Mouse (Mus musculus) heart, embryonic 11.5 days (tissue): ENCODE data around the gene Cdk18. TPM values are rescaled to one million over a fixed set of nuclear protein-coding genes. Genes with fewer than 3 reads are reported as not detected.

Source experiments
- ATAC-seq: fragments of 200-750 bp; cut with Nextera tagmentation; replicated peaks from 2 replicates; pipeline ENCODE4 v1.8.0; 2017; ENCODE audit warnings: moderate library complexity; ENCODE audit not compliant: insufficient number of reproducible peaks, low FRiP score, low TSS enrichment
- H3K27ac ChIP-seq: fragments of 300-500 bp; sonication (generic); 2 replicates; pipeline ENCODE4 v1.5.1; 2014; ENCODE audit warnings: mild to moderate bottlenecking, low read depth, low read length
- H3K27me3 ChIP-seq: fragments of 300-500 bp; sonication (generic); 2 replicates; pipeline ENCODE4 v1.6.1; 2014; ENCODE audit warnings: mild to moderate bottlenecking, low read length, mixed read lengths; ENCODE audit not compliant: control insufficient read depth, insufficient read depth
- H3K36me3 ChIP-seq: fragments of 300-500 bp; sonication (generic); 2 replicates; pipeline ENCODE4 v1.6.1; 2014; ENCODE audit warnings: mild to moderate bottlenecking, low read length, moderate library complexity, mixed read lengths; ENCODE audit not compliant: control insufficient read depth, insufficient read depth
- H3K4me1 ChIP-seq: fragments of 300-500 bp; sonication (generic); 2 replicates; pipeline ENCODE4 v1.6.1; 2014; ENCODE audit warnings: low read length; ENCODE audit not compliant: control insufficient read depth, insufficient read depth
- H3K4me2 ChIP-seq: fragments of 300-500 bp; sonication (generic); 2 replicates; pipeline ENCODE4 v1.6.1; 2014; ENCODE audit warnings: mild to moderate bottlenecking, moderate library complexity
- H3K4me3 ChIP-seq: fragments of 300-500 bp; sonication (generic); 2 replicates; pipeline ENCODE4 v1.5.1; 2014; ENCODE audit warnings: low read depth, low read length
- H3K9ac ChIP-seq: fragments of 300-500 bp; sonication (generic); 2 replicates; pipeline ENCODE4 v1.6.1; 2014; ENCODE audit warnings: mild to moderate bottlenecking, low read depth, low read length, moderate library complexity
- H3K9me3 ChIP-seq: fragments of 300-500 bp; sonication (generic); replicated peaks from 2 replicates; pipeline ENCODE4 v1.6.1; 2016; ENCODE audit warnings: low read length; ENCODE audit not compliant: control insufficient read depth
- WGBS: fragments of 180-500 bp; shearing (Covaris S2); extraction: QIAGEN DNeasy Blood & Tissue Kit; methylation state at CpG from one replicate; pipeline ENCODE4 v1.1.7; 2014; ENCODE audit not compliant: insufficient replicate concordance; 5-methylcytosine and 5-hydroxymethylcytosine counted together
- polyA plus RNA-seq: library from polyadenylated mRNA; unstranded; fragments of >200 nt; fragmentation: Nextera tagmentation; extraction: Ambion mirVana; gene quantifications from 2 replicates; pipeline ENCODE4 v1.2.1, GENCODE M21; 2014

The Cdk18 gene
- polyA plus RNA-seq, 1 experiment from 2014 or later: 4.4 TPM

DNA sequence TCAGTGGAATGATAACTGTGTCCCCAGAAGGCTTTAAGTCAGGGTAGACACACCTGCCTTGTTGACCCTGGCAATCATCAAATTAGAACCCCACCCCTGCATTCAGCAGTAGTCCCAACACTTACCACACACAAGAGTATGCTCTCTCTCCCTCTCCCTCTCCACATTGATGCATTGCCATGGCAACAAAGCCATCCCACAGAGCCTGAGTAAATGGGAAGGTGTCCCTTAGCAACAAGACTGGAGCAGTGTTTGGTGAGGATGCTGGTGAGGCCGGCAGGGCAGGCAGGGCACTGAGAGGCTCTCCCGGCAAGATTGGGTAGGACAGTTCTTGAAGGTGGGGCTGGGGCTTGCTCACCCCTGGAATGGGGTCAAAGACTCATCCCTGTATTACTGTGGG lies 4.7 kb upstream of the Cdk18 start:
- no peak overlapping the region for H3K4me3 ChIP-seq
- no peak overlapping the region for H3K27ac ChIP-seq
- no peak overlapping the region for H3K4me2 ChIP-seq
- H3K36me3 ChIP-seq: no peaks in the 10 kb centered on the region
- no peaks in the 10 kb centered on the region for H3K27me3 ChIP-seq
- 0 out of 2 replicates have a peak, but pooled peaks cover 2% of the 10 kb centered on the region for H3K4me1 ChIP-seq
- WGBS: 49% methylated on average over 2 of the region's 2 CpGs
- no peak overlapping the region for H3K9ac ChIP-seq
- no peaks in the 10 kb centered on the region for H3K9me3 ChIP-seq
- ATAC-seq: no peak

GRCm38 (mm10) chr1:132143730-132144129 lies 4.2 kb upstream of the Cdk18 start:
- H3K9ac ChIP-seq: no peak overlapping the region
- no peak for ATAC-seq
- no peaks in the 10 kb centered on the region for H3K36me3 ChIP-seq
- H3K4me3 ChIP-seq: no peak overlapping the region
- WGBS: 61% methylated on average over 4 of the region's 4 CpGs
- H3K4me2 ChIP-seq: no peak overlapping the region
- peaks cover 4% of the 10 kb centered on the region; the same call in 1 of the 2 replicates for H3K4me1 ChIP-seq
- H3K27me3 ChIP-seq: no peaks in the 10 kb centered on the region
- no peak overlapping the region for H3K27ac ChIP-seq
- H3K9me3 ChIP-seq: no peaks in the 10 kb centered on the region

DNA sequence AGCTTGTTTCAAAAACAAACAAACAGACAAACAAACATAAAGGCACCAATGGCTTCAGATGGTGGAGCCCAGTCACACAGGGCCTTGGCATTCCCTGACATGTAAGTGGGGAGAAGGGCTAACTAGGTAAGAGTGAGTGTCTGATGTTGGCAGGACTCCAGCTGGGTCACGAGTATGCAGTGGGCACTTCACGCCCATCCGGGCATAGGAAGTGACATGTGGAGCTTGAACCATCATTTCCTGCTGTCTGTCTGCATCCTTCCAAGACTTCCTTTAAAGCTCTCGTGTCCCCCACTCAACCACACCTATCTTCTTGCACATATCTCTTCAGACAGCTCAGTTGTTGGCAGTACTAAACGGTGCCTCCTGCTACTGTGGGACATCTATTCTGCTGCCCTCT lies 3.6 kb upstream of the Cdk18 start:
- peaks cover 9% of the 10 kb centered on the region for H3K4me1 ChIP-seq
- H3K36me3 ChIP-seq: no peaks in the 10 kb centered on the region
- WGBS: 52% methylated on average over 5 of the region's 5 CpGs
- H3K27me3 ChIP-seq: no peaks in the 10 kb centered on the region
- no peak overlapping the region for H3K4me3 ChIP-seq
- no peak overlapping the region for H3K27ac ChIP-seq
- H3K9me3 ChIP-seq: no peaks in the 10 kb centered on the region
- ATAC-seq: no peak
- no peak overlapping the region for H3K9ac ChIP-seq
- no peak overlapping the region for H3K4me2 ChIP-seq

DNA sequence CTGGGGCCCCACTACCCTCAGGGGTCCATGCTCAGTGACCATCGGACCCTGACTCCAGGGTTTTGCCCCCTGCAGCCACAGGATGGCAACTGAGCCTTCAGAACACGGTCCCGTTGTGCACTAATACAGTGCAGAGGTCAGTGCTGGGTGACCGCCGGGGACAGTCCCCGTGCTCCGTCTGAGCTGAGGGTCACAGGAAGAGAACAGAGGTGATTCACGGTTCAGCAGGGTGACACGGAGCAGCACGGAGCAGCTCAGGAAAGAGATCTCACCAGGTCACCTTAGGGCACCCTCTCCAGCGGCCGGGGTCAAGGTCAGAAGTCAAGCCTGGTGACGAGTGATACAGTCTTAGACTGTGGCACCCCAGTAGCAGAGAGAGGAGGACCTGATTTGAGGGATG lies 2.3 kb upstream of the Cdk18 start:
- H3K36me3 ChIP-seq: no peaks in the 10 kb centered on the region
- H3K9ac ChIP-seq: no peak overlapping the region
- H3K27ac ChIP-seq: no peak overlapping the region
- no peak overlapping the region for H3K4me2 ChIP-seq
- no peak overlapping the region for H3K4me3 ChIP-seq
- 62% methylated on average over 13 of the region's 13 CpGs for WGBS
- H3K9me3 ChIP-seq: no peaks in the 10 kb centered on the region
- peaks cover 12% of the 10 kb centered on the region for H3K4me1 ChIP-seq
- ATAC-seq: no peak
- no peaks in the 10 kb centered on the region for H3K27me3 ChIP-seq

- WGBS: 76% methylated on average over 2 of the region's 2 CpGs
- no peaks in the 10 kb centered on the region for H3K9me3 ChIP-seq
- no peaks in the 10 kb centered on the region for H3K36me3 ChIP-seq
- H3K27ac ChIP-seq: no peak overlapping the region
- no peak for ATAC-seq
- H3K4me1 ChIP-seq: peaks cover 12% of the 10 kb centered on the region
- H3K27me3 ChIP-seq: no peaks in the 10 kb centered on the region
- no peak overlapping the region for H3K4me3 ChIP-seq
- no peak overlapping the region for H3K9ac ChIP-seq
- no peak overlapping the region for H3K4me2 ChIP-seq
Observed at GRCm38 (mm10) chr1:132141166-132141565, 1.7 kb upstream of the Cdk18 start.

DNA sequence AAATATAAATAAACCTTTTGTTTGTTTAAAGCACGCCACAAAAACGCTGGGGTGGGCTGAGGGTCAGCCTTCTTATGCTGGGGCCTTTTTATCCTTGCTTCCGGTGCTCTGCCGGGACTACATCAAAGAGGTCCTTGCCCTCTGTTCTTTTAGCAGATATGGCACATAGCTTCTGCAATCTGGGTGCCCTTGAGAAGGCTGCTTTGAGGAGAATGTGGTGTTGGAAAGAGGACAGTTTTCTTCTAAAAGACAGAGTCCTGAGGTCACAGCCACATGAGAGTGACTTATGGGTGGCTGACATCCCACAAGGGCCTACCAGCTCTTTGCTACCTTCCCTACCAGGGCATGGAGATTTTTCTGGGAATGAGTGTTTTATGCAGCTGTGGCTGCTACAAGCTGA lies 1.1 kb upstream of the Cdk18 start:
- Histone ChIP-seq H3K9me3 (no peaks in the 10 kb centered on the region), H3K4me3 (no peak overlapping the region), H3K27me3 (no peaks in the 10 kb centered on the region), H3K27ac (no peak overlapping the region), H3K4me1 (peaks cover 13% of the 10 kb centered on the region), H3K9ac (no peak overlapping the region), H3K36me3 (no peaks in the 10 kb centered on the region), H3K4me2 (no peak overlapping the region)
- WGBS: 60% methylated on average over 4 of the region's 4 CpGs
- no peak for ATAC-seq

DNA sequence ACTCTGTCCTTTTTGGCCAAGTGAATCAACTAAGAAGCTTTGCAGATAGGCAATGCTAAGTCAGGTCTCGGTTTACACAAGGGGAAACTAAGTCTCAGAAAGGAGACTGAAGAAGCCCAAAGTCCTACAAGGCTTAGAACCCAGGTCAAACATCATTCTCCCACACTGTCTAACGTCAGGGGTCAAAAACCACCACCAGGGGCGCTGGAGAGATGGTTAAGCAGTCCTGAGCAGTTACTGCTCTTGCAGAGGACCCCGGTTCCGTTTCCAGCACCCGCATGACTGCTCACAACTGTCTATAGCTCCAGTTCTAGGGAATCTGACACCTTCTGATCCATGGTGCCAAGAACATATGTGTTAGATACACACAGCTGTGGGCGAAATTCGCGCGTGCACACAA lies 687 bp upstream of the Cdk18 start:
- Histone ChIP-seq H3K4me2 (no peak overlapping the region), H3K9ac (no peak overlapping the region), H3K27me3 (no peaks in the 10 kb centered on the region), H3K4me1 (peaks cover 17% of the 10 kb centered on the region), H3K27ac (no peak overlapping the region), H3K9me3 (no peaks in the 10 kb centered on the region), H3K4me3 (no peak overlapping the region), H3K36me3 (no peaks in the 10 kb centered on the region)
- 55% methylated on average over 10 of the region's 10 CpGs for WGBS
- ATAC-seq: no peak

- H3K4me2 ChIP-seq: peak overlapping the region; percentile 98
- 5% methylated on average over 35 of the region's 35 CpGs for WGBS
- peak overlapping the region; percentile 79 for H3K9ac ChIP-seq
- ATAC-seq: no peak
- H3K9me3 ChIP-seq: no peaks in the 10 kb centered on the region
- no peaks in the 10 kb centered on the region for H3K36me3 ChIP-seq
- peaks cover 19% of the 10 kb centered on the region for H3K4me1 ChIP-seq
- peak overlapping the region; percentile 71 for H3K4me3 ChIP-seq
- no peak overlapping the region for H3K27ac ChIP-seq
- no peaks in the 10 kb centered on the region for H3K27me3 ChIP-seq
Observed at GRCm38 (mm10) chr1:132138576-132139415, 688 bp downstream of the Cdk18 start.
